Mouse (Mus musculus): ENCODE results near the gene Ccr1.

DNA sequence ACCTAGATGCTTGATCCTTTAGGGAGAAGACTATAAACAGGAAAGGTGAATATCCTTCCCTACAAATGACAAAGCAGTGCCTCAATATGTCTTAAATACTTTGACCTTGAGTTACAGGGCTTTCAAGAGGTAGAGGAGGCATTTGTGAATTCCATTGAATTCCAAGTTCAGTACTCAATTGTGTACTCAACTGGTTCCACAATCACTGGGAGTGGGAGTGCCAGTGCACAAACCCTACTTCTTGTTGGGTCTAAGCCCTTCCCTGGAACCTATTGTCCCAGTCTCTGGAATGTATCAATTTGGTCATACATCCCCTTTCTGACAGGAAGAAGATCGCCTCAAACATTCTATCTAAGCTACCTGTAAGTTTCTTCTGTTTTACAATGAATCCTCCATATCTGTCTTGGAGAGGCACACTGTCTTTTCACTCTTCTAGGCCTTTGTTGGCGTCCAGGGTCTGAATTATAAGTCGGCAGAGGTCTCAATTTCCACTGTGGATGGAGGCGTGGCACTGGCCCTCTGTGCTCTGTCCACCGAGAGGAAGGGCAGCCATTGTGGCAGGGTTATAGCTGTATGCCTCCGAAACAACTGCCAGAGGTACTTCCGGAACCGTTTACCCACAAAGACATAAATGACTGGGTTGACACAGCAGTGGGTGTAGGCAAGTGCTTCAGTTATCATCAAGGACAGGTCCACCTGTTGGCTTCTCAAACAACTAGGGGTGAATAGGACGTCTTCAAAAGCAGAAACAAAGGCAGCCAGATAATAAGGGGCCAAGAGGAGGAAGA, 8.6 kb upstream of the Ccr1 start:
- no peak for TF ChIP-seq CTCF (IDR thresholded peaks at IDR 0.05; ENCODE audit: low read depth)
- TF ChIP-seq EP300 (IDR thresholded peaks at IDR 0.05; ENCODE audit: low read depth): no peak

Measured in heart, postnatal 0 days (tissue).